Mouse (Mus musculus) kidney, postnatal 0 days (tissue): ENCODE results near the gene Defb45. TPM values are rescaled to one million over a fixed set of nuclear protein-coding genes. Genes with fewer than 3 reads are reported as not detected.

ENCODE experiments used
- ATAC-seq: fragments of 200-750 bp; cut with Nextera tagmentation; replicated peaks from 2 replicates; pipeline ENCODE4 v1.8.0; 2017; ENCODE audit warnings: low read depth, moderate number of reproducible peaks, moderate TSS enrichment, moderate library complexity; ENCODE audit not compliant: low FRiP score
- DNase-seq: peaks from one replicate; pipeline ENCODE4 v3.0.0-alpha.2; 2016; ENCODE audit warnings: low spot score
- H3K27ac ChIP-seq: fragments of 300-500 bp; sonication (generic); 2 replicates; pipeline ENCODE4 v1.5.1; 2014; ENCODE audit warnings: mild to moderate bottlenecking
- H3K27me3 ChIP-seq: fragments of 300-500 bp; sonication (generic); 2 replicates; pipeline ENCODE4 v1.6.1; 2014; ENCODE audit warnings: low read length, mixed read lengths; ENCODE audit not compliant: insufficient read depth
- H3K36me3 ChIP-seq: fragments of 300-500 bp; sonication (generic); 2 replicates; pipeline ENCODE4 v1.6.1; 2014; ENCODE audit warnings: low read length, mixed read lengths; ENCODE audit not compliant: insufficient read depth
- H3K4me1 ChIP-seq: fragments of 300-500 bp; sonication (generic); replicated peaks from 2 replicates; pipeline ENCODE4 v1.6.1; 2014; ENCODE audit warnings: antibody characterized with exemption, low read length, mixed read lengths; ENCODE audit not compliant: insufficient read depth
- H3K4me2 ChIP-seq: fragments of 300-500 bp; sonication (generic); 2 replicates; pipeline ENCODE4 v1.6.1; 2014; ENCODE audit warnings: mild to moderate bottlenecking, low read length, moderate library complexity, mixed read lengths
- H3K4me3 ChIP-seq: fragments of 300-500 bp; sonication (generic); replicated peaks from 2 replicates; pipeline ENCODE4 v1.5.1; 2014; ENCODE audit warnings: low read depth, low read length
- H3K9ac ChIP-seq: fragments of 300-500 bp; sonication (generic); 2 replicates; pipeline ENCODE4 v1.6.1; 2014; ENCODE audit warnings: low read depth, low read length
- H3K9me3 ChIP-seq: fragments of 300-500 bp; sonication (generic); replicated peaks from 2 replicates; pipeline ENCODE4 v1.6.1; 2016; ENCODE audit warnings: low read length, inconsistent platforms, mixed read lengths
- CTCF ChIP-seq: IDR thresholded peaks from 2 replicates; pipeline ENCODE4 v1.5.1; 2016; ENCODE audit warnings: antibody characterized with exemption, low read depth, mild to moderate bottlenecking, moderate library complexity
- WGBS: fragments of 180-500 bp; shearing (Covaris S2); extraction: QIAGEN DNeasy Blood & Tissue Kit; methylation state at CpG from one replicate; pipeline ENCODE4 v1.1.7; 2014; 5-methylcytosine and 5-hydroxymethylcytosine counted together
- polyA plus RNA-seq: library from polyadenylated mRNA; unstranded; fragments of >200 nt; fragmentation: Nextera tagmentation; extraction: Ambion mirVana; gene quantifications from 2 replicates; pipeline ENCODE4 v1.2.1, GENCODE M21; 2015

Defb45 gene
- polyA plus RNA-seq, 1 experiment from 2014 or later, result not detected

DNA sequence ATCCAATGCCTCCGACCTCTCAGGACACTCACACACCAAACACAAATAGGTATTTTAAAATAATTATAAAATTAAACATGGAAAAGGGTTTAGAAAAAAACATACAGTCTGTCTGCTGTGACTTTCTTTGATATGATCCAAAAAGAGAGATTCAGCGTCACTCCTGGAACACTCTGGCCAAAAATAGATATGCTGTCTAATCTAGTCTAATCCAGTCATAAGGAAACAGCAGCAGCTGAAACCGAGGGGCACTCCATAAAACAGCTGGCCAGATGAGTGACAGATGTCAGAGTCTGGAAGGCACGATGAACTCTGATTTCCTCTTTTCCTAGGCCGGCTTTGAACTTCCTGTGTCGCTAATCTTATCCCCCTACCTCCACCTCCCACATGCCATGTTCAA, 17.3 kb upstream of the Defb45 start:
- DNase-seq (no peak), ATAC-seq (no peak)
- Histone ChIP-seq H3K27ac (no peak overlapping the region), H3K27me3 (no peaks in the 10 kb centered on the region), H3K9ac (no peak overlapping the region), H3K4me3 (no peak overlapping the region), H3K9me3 (no peaks in the 10 kb centered on the region), H3K4me2 (no peak overlapping the region), H3K4me1 (no peaks in the 10 kb centered on the region), H3K36me3 (no peaks in the 10 kb centered on the region)
- WGBS, result 55% methylated on average over 6 of the region's 6 CpGs
- TF ChIP-seq CTCF, result no peak

- Histone ChIP-seq H3K4me2 (no peak overlapping the region), H3K27ac (no peak overlapping the region), H3K9ac (no peak overlapping the region), H3K36me3 (no peaks in the 10 kb centered on the region), H3K4me3 (no peak overlapping the region), H3K4me1 (no peaks in the 10 kb centered on the region), H3K27me3 (no peaks in the 10 kb centered on the region), H3K9me3 (no peaks in the 10 kb centered on the region)
- peak; percentile 96 for DNase-seq
- peak; percentile 97 for TF ChIP-seq CTCF
- WGBS, result 6% methylated on average over 7 of the region's 7 CpGs
- peak; percentile 69 for ATAC-seq
Measured at GRCm38 (mm10) chr2:152615563-152615962, 16.4 kb upstream of the Defb45 start.

- Histone ChIP-seq H3K36me3 (no peaks in the 10 kb centered on the region), H3K27me3 (no peaks in the 10 kb centered on the region), H3K9me3 (no peaks in the 10 kb centered on the region), H3K4me1 (peaks cover 1% of the 10 kb centered on the region; the same call in 1 of the 2 replicates), H3K27ac (no peak overlapping the region), H3K4me3 (no peak overlapping the region), H3K4me2 (no peak overlapping the region), H3K9ac (no peak overlapping the region)
- TF ChIP-seq CTCF, result no peak
- WGBS, result 45% methylated on average over 8 of the region's 8 CpGs
- no peak for ATAC-seq
- DNase-seq, result no peak
Measured at GRCm38 (mm10) chr2:152612193-152612592, 13.0 kb upstream of the Defb45 start.

DNA sequence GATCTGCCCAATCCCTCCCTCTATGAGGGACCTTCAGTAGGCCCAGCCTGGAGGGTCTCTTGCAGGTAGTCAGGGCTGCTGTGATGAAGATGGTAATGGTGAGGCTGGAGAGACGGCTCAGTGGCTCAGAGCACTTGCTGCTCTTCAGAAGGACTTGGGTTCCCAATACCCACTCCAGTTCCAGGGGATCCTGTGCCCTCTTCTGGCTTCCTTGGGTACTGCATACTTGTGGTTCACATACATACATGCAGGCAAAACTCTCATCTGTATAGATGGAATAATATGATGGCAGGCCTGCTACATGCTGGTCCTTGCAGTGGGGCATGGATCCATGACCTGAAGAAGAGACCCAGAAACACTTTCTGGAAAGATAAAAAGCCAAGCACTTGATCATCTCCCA, 9.5 kb upstream of the Defb45 start:
- Histone ChIP-seq H3K27ac (no peak overlapping the region), H3K4me1 (peaks cover 10% of the 10 kb centered on the region; the same call in 1 of the 2 replicates), H3K4me2 (no peak overlapping the region), H3K9ac (no peak overlapping the region), H3K27me3 (no peaks in the 10 kb centered on the region), H3K36me3 (no peaks in the 10 kb centered on the region), H3K9me3 (no peaks in the 10 kb centered on the region), H3K4me3 (no peak overlapping the region)
- no peak for ATAC-seq
- 81% methylated on average over 1 of the region's 1 CpGs for WGBS
- no peak for DNase-seq
- peak; percentile 40; the same call in 1 of the 2 replicates for TF ChIP-seq CTCF

DNA sequence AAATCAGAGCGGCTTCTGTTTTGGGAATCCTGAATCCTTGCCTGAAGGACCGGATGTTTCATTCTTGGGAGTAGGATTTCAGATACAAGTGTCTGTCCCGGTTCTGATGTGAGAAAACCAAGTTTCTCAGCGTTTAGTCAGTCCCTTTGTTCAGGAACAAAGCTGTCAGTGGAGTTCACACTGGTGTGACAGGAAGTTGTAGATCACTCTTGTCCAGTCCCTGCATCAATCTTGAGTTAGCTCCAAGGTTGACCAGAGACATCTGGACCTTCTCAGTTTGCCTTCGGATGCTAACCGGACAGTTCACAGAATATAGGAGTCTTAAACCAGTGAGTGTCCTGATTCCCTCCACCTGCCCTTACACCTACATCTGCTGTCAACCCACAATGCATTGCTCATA, 8.5 kb upstream of the Defb45 start:
- H3K4me2 ChIP-seq, result no peak overlapping the region
- H3K4me1 ChIP-seq, result peaks cover 10% of the 10 kb centered on the region; the same call in 1 of the 2 replicates
- H3K9me3 ChIP-seq, result no peaks in the 10 kb centered on the region
- WGBS, result 9% methylated on average over 6 of the region's 6 CpGs
- H3K36me3 ChIP-seq, result no peaks in the 10 kb centered on the region
- DNase-seq (peak; percentile 84), ATAC-seq (no peak; the same call in 1 of the 2 replicates)
- no peak overlapping the region for H3K4me3 ChIP-seq
- peak overlapping the region; percentile 60; the same call in 1 of the 2 replicates for H3K27ac ChIP-seq
- no peaks in the 10 kb centered on the region for H3K27me3 ChIP-seq
- H3K9ac ChIP-seq, result no peak overlapping the region
- TF ChIP-seq CTCF, result no peak

DNA sequence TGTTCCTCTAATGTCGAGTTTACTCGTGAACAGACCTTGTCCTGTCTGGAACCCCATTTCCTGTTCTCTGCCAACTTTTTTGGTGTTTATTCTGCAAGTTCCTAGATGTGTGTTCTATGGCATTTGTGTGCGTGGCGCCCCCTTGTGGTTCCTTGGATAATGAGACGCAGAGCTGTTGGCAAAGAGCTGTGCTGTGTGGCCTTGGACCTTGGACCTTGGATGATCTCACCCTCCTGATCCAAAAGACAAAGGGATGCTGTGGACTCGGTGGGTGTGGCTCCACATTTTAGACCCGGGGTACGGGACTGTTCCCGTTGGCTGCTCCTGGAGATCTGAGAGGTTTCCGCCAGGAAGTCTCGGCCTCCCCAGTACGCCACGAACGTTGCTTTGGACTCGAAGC, 4.9 kb upstream of the Defb45 start, which contains the start of gene Defb36:
Gene Defb36 (plus strand): TSS at position 271 of the 400 bp plus-strand sequence.
- Histone ChIP-seq H3K36me3 (no peaks in the 10 kb centered on the region), H3K27me3 (no peaks in the 10 kb centered on the region), H3K9ac (no peak within 1 kb of the TSS), H3K27ac (no peak within 1 kb of the TSS), H3K9me3 (no peaks in the 10 kb centered on the region), H3K4me3 (no peak within 1 kb of the TSS), H3K4me1 (peaks cover 10% of the 10 kb centered on the region; the same call in 1 of the 2 replicates), H3K4me2 (no peak within 1 kb of the TSS)
- DNase-seq (no peak), ATAC-seq (no peak)
- 83% methylated on average over 15 of the region's 15 CpGs for WGBS
- peak; percentile 61 for TF ChIP-seq CTCF
